ENCODE assay signal across 17 mouse cellular contexts in the genomic region with DNA sequence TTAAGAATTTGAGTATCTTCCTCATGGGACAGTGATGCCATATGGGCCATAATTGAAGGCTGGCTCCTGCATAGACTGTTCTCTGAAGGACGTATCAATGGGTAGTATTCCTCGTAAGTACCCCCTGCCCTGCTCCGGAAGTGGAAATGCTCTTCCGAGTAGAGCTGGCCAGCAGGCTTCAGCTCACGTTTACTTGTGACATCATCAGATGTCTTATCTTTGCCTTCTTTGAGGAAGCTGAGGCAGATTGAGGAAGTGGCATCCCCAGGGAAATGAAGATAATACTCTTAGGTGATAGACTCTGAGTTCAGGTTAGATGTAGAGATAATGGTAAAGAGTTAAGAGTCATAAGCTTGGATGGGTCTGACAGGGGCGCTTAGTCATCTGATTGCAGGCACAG. TPM values are rescaled to one million over a fixed set of nuclear protein-coding genes. Genes with fewer than 3 reads are reported as not detected.
DNase-seq lines count a peak whose midpoint lies in the region; ATAC-seq and TF ChIP-seq lines count a peak whose summit lies in the region.
"Had no signal": no experiment of that assay in that cellular context is flagged by ENCODE, and none has a peak within 500 bp of the region (broad histone marks: within the 10 kb centered on the region; RNA-seq: fewer than 3 reads in every experiment).

No protein-coding gene starts in this region.

- H3K4me2 ChIP-seq in intestine, embryonic 16.5 days (ENCODE audit: low read depth, low read length): no peak overlapping the region
- H3K4me2 ChIP-seq in intestine, postnatal 0 days (replicated peaks; ENCODE audit: low read depth): no peak overlapping the region
- H3K4me2 ChIP-seq in midbrain, embryonic 12.5 days (replicated peaks): no peak overlapping the region
- no peak overlapping the region for H3K4me2 ChIP-seq in CH12.LX (ENCODE audit: insufficient read depth, low read depth, poor library complexity, severe bottlenecking)
- H3K4me2 ChIP-seq: embryonic facial prominence, embryonic 12.5 days; heart, embryonic 13.5 days; hindbrain, embryonic 12.5 days; midbrain, embryonic 11.5 days had no signal

- TF ChIP-seq RAD21 in CH12.LX (IDR thresholded peaks at IDR 0.05; ENCODE audit: low read depth, low read length): no peak

- dilution Hi-C loops in CH12.LX (cut with MboI; ENCODE audit: extremely low pct_ligation_motif_present, extremely low pct_unique_long_range_greater_than_20kb, low sequenced_read_pairs): no loop called here

- in situ Hi-C loops in CH12.LX (cut with MboI; ENCODE audit: low pct_ligation_motif_present, low pct_unique_long_range_greater_than_20kb, low sequenced_read_pairs): no loop called here

- no peaks in the 10 kb centered on the region for H3K79me2 ChIP-seq in CH12.LX (replicated peaks; ENCODE audit: control insufficient read depth, extremely low read depth, insufficient read depth, poor library complexity, severe bottlenecking)

- no peak overlapping the region for H3K4me3 ChIP-seq in intestine, embryonic 16.5 days (ENCODE audit: low read length)
- H3K4me3 ChIP-seq in intestine, postnatal 0 days (ENCODE audit: low read depth, low read length): no peak overlapping the region
- no peak overlapping the region for H3K4me3 ChIP-seq in midbrain, embryonic 12.5 days
- no peak overlapping the region for H3K4me3 ChIP-seq in midbrain, embryonic 10.5 days
- H3K4me3 ChIP-seq in CH12.LX (replicated peaks in 1 of 3; ENCODE audit: low read depth in 2 of 3, low read length in 2 of 3, poor library complexity in 1 of 3): no peak overlapping the region
- no peak overlapping the region for H3K4me3 ChIP-seq in small intestine, adult 2 months (ENCODE audit: low read depth, low read length)
- H3K4me3 ChIP-seq: embryonic facial prominence, embryonic 12.5 days; heart, adult 2 months; heart, embryonic 13.5 days; hindbrain, embryonic 12.5 days; left cerebral cortex, adult 2 months had no signal

- 0 out of 2 replicates have a peak overlapping the region, but pooled peaks have one; percentile 27 for H3K27ac ChIP-seq in intestine, embryonic 16.5 days (ENCODE audit: low read length)
- H3K27ac ChIP-seq in intestine, postnatal 0 days (ENCODE audit: low read depth, low read length): no peak overlapping the region
- no peak overlapping the region for H3K27ac ChIP-seq in midbrain, embryonic 12.5 days (replicated peaks)
- no peak overlapping the region for H3K27ac ChIP-seq in midbrain, embryonic 10.5 days (replicated peaks)
- H3K27ac ChIP-seq in CH12.LX (ENCODE audit: insufficient read depth, low read depth): no peak overlapping the region
- no peak overlapping the region for H3K27ac ChIP-seq in small intestine, adult 2 months (ENCODE audit: insufficient read depth, low read depth, low read length)
- H3K27ac ChIP-seq: embryonic facial prominence, embryonic 12.5 days; heart, adult 2 months; heart, embryonic 13.5 days; hindbrain, embryonic 12.5 days; left cerebral cortex, adult 2 months; liver, embryonic 14.5 days had no signal

- TF ChIP-seq POLR2A in CH12.LX (IDR thresholded peaks at IDR 0.05; ENCODE audit: low read depth, low read length): no peak
- no peak for TF ChIP-seq POLR2A in small intestine, adult 2 months (IDR thresholded peaks at IDR 0.05; ENCODE audit: low read depth, low read length)

- no peak for DNase-seq in midbrain, embryonic 10.5 days (ENCODE audit: low spot score)
- DNase-seq in CH12.LX (ENCODE audit: extremely low read depth): peak; percentile 44
- no peak for DNase-seq in left cerebral cortex, postnatal 4 days
- DNase-seq: gastrocnemius, postnatal 36 days; liver had no signal

- TF ChIP-seq EP300 in CH12.LX (IDR thresholded peaks at IDR 0.05; ENCODE audit: low read length): no peak

- no peak overlapping the region for H3K9ac ChIP-seq in intestine, embryonic 16.5 days (ENCODE audit: low read depth, low read length)
- no peak overlapping the region for H3K9ac ChIP-seq in intestine, postnatal 0 days (ENCODE audit: low read depth, low read length)
- no peak overlapping the region for H3K9ac ChIP-seq in midbrain, embryonic 12.5 days (replicated peaks)
- H3K9ac ChIP-seq in CH12.LX (ENCODE audit: insufficient read depth, low read depth): no peak overlapping the region
- H3K9ac ChIP-seq: embryonic facial prominence, embryonic 12.5 days; heart, embryonic 13.5 days; hindbrain, embryonic 12.5 days; liver, embryonic 14.5 days had no signal

- H3K4me1 ChIP-seq in intestine, embryonic 16.5 days (ENCODE audit: control insufficient read depth, insufficient read depth, low read length): peaks cover 16% of the 10 kb centered on the region; the same call in 1 of the 2 replicates
- H3K4me1 ChIP-seq in intestine, postnatal 0 days (replicated peaks; ENCODE audit: control insufficient read depth, insufficient read depth, low read length): no peaks in the 10 kb centered on the region; the same call in 1 of the 2 replicates
- no peaks in the 10 kb centered on the region; the same call in 1 of the 2 replicates for H3K4me1 ChIP-seq in midbrain, embryonic 12.5 days
- peaks cover 12% of the 10 kb centered on the region for H3K4me1 ChIP-seq in midbrain, embryonic 10.5 days
- H3K4me1 ChIP-seq in CH12.LX (ENCODE audit: control insufficient read depth in 1 of 2, insufficient read depth in 2 of 2): peaks cover 3 to 12% of the 10 kb centered on the region in 2 experiments; a peak in 3 of 4 replicates
- peaks cover 21% of the 10 kb centered on the region; the same call in 1 of the 2 replicates for H3K4me1 ChIP-seq in small intestine, adult 2 months (ENCODE audit: control insufficient read depth, insufficient read depth, insufficient read length, low read length)
- H3K4me1 ChIP-seq: embryonic facial prominence, embryonic 12.5 days; hindbrain, embryonic 12.5 days had no signal

- ATAC-seq in intestine, embryonic 16.5 days: no peak
- ATAC-seq in intestine, postnatal 0 days: no peak
- ATAC-seq in midbrain, embryonic 12.5 days (ENCODE audit: low FRiP score, low read depth): 0 out of 2 replicates have a peak, but pooled peaks have one; percentile 16

- 81% methylated on average over 6 of the region's 6 CpGs for WGBS in intestine, embryonic 16.5 days
- 70% methylated on average over 6 of the region's 6 CpGs for WGBS in intestine, postnatal 0 days
- WGBS in midbrain, embryonic 12.5 days: 87% methylated on average over 6 of the region's 6 CpGs
- 85% methylated on average over 6 of the region's 6 CpGs for WGBS in midbrain, embryonic 10.5 days
- WGBS in small intestine, adult 2 months: 69% methylated on average over 6 of the region's 6 CpGs

- intact Hi-C loops in left cerebral cortex, postnatal 4 days (cut with DNase I): loop anchor here (5.0 kb wide), 1 partner anchor 359 kb away; no protein-coding TSS in a partner anchor

- H3K9me3 ChIP-seq in intestine, embryonic 16.5 days (ENCODE audit: control insufficient read depth, low read length): peaks cover 5% of the 10 kb centered on the region
- no peaks in the 10 kb centered on the region for H3K9me3 ChIP-seq in intestine, postnatal 0 days (ENCODE audit: control insufficient read depth)
- H3K9me3 ChIP-seq in midbrain, embryonic 12.5 days: peaks cover 4% of the 10 kb centered on the region; the same call in 1 of the 2 replicates
- peaks cover 7% of the 10 kb centered on the region; the same call in 1 of the 2 replicates for H3K9me3 ChIP-seq in midbrain, embryonic 10.5 days (replicated peaks)
- peaks cover 8% of the 10 kb centered on the region for H3K9me3 ChIP-seq in CH12.LX (replicated peaks; ENCODE audit: low read length)
- H3K9me3 ChIP-seq: embryonic facial prominence, embryonic 12.5 days had no signal

- TF ChIP-seq CTCF in intestine, postnatal 0 days (IDR thresholded peaks at IDR 0.05; ENCODE audit: low read depth): no peak
- no peak for TF ChIP-seq CTCF in CH12.LX (conservative IDR thresholded peaks at IDR 0.05 in 1 of 2, IDR thresholded peaks at IDR 0.05 in 1 of 2; ENCODE audit: low read depth in 2 of 2, low read length in 2 of 2)
- TF ChIP-seq CTCF in small intestine, adult 2 months (IDR thresholded peaks at IDR 0.05; ENCODE audit: extremely low read depth, insufficient read length, insufficient replicate concordance, low read depth, low read length): peak; percentile 14; the same call in 1 of the 2 replicates

- H3K36me3 ChIP-seq in intestine, embryonic 16.5 days (ENCODE audit: control insufficient read depth, insufficient read depth, low read length): no peaks in the 10 kb centered on the region; the same call in 1 of the 2 replicates
- H3K36me3 ChIP-seq in intestine, postnatal 0 days (ENCODE audit: control insufficient read depth, insufficient read depth): peaks cover 5% of the 10 kb centered on the region; the same call in 1 of the 2 replicates
- H3K36me3 ChIP-seq in midbrain, embryonic 12.5 days: no peaks in the 10 kb centered on the region
- H3K36me3 ChIP-seq in midbrain, embryonic 10.5 days: no peaks in the 10 kb centered on the region
- no peaks in the 10 kb centered on the region for H3K36me3 ChIP-seq in CH12.LX (replicated peaks in 1 of 2; ENCODE audit: control insufficient read depth in 1 of 2, insufficient read depth in 1 of 2, low read length in 1 of 2)
- H3K36me3 ChIP-seq in small intestine, adult 2 months (ENCODE audit: control insufficient read depth, insufficient read depth, low read length): no peaks in the 10 kb centered on the region
- H3K36me3 ChIP-seq: embryonic facial prominence, embryonic 12.5 days; hindbrain, embryonic 12.5 days had no signal

- no peaks in the 10 kb centered on the region for H3K27me3 ChIP-seq in intestine, embryonic 16.5 days (replicated peaks; ENCODE audit: control insufficient read depth, insufficient read depth, low read length)
- H3K27me3 ChIP-seq in intestine, postnatal 0 days (replicated peaks; ENCODE audit: control insufficient read depth, insufficient read depth, low read length): no peaks in the 10 kb centered on the region
- H3K27me3 ChIP-seq in midbrain, embryonic 12.5 days: 0 out of 2 replicates have a peak, but pooled peaks cover 3% of the 10 kb centered on the region
- 0 out of 2 replicates have a peak, but pooled peaks cover 4% of the 10 kb centered on the region for H3K27me3 ChIP-seq in midbrain, embryonic 10.5 days (ENCODE audit: low read depth, poor library complexity, severe bottlenecking)
- no peaks in the 10 kb centered on the region for H3K27me3 ChIP-seq in CH12.LX (replicated peaks)
- H3K27me3 ChIP-seq in small intestine, adult 2 months (ENCODE audit: control insufficient read depth, insufficient read depth, low read length): no peaks in the 10 kb centered on the region
- H3K27me3 ChIP-seq: embryonic facial prominence, embryonic 12.5 days; heart, embryonic 13.5 days; hindbrain, embryonic 12.5 days had no signal

RNA-seq across cellular contexts. Expression of gene Adm, which starts 18.4 kb away (rescaled TPM):
- 5.4 and 5.8 TPM in 2 replicates for polyA plus RNA-seq in intestine, embryonic 16.5 days (2015; fragmentation: Nextera tagmentation; extraction: Ambion mirVana)
- polyA plus RNA-seq in intestine, postnatal 0 days (2015; fragmentation: Nextera tagmentation; extraction: Ambion mirVana): 3.2 and 3.3 TPM in 2 replicates
- polyA plus RNA-seq in midbrain, embryonic 12.5 days (2016; fragmentation: Nextera tagmentation; extraction: Ambion mirVana): 3.5 and 3.9 TPM in 2 replicates
- 5.8 and 7.1 TPM in 2 replicates for polyA plus RNA-seq in midbrain, embryonic 10.5 days (2016; fragmentation: Nextera tagmentation; extraction: Ambion mirVana)
- total RNA-seq in CH12.LX (2012; rRNA removed) (13.2 and 23.2 TPM in 2 replicates), CH12.LX (2014; rRNA removed) (14.0 and 16.0 TPM in 2 replicates)
- polyA plus RNA-seq in CH12.LX (2012; ENCODE audit: insufficient read length, low read depth): 6.9 and 7.4 TPM in 2 replicates
- polyA plus RNA-seq in small intestine, adult 2 months (2012; rRNA removed): 2.8 and 3.4 TPM in 2 replicates
- 1 to 10 TPM; 2.3 to 2.6 TPM for total RNA-seq in left cerebral cortex, postnatal 4 days (2021)
- total RNA-seq: megakaryocyte progenitor cell, adult 5-6 weeks had no signal

RNA-seq across cellular contexts. Expression of gene Sbf2, which starts 31.1 kb away (rescaled TPM):
- 24.7 and 26.6 TPM in 2 replicates for polyA plus RNA-seq in intestine, embryonic 16.5 days (2015; fragmentation: Nextera tagmentation; extraction: Ambion mirVana)
- 17.9 and 19.3 TPM in 2 replicates for polyA plus RNA-seq in intestine, postnatal 0 days (2015; fragmentation: Nextera tagmentation; extraction: Ambion mirVana)
- 55.8 and 57.7 TPM in 2 replicates for polyA plus RNA-seq in midbrain, embryonic 12.5 days (2016; fragmentation: Nextera tagmentation; extraction: Ambion mirVana)
- 29.8 and 36.7 TPM in 2 replicates for polyA plus RNA-seq in midbrain, embryonic 10.5 days (2016; fragmentation: Nextera tagmentation; extraction: Ambion mirVana)
- total RNA-seq in CH12.LX (2012; rRNA removed) (9.5 and 11.4 TPM in 2 replicates), CH12.LX (2014; rRNA removed) (8.9 and 9.5 TPM in 2 replicates)
- polyA plus RNA-seq in CH12.LX (2012; ENCODE audit: insufficient read length, low read depth): 19.1 and 21.5 TPM in 2 replicates
- polyA plus RNA-seq in small intestine, adult 2 months (2012; rRNA removed): 5.4 and 13.7 TPM in 2 replicates
- 100 to 1,000 TPM; 141 to 177 TPM for total RNA-seq in left cerebral cortex, postnatal 4 days (2021)
